Mouse (Mus musculus) liver, embryonic 14.5 days (tissue): Measurements from ENCODE around the gene Pum3.

ENCODE experiments used
- CTCF ChIP-seq: IDR thresholded peaks from 2 replicates; pipeline ENCODE4 v1.5.1; 2016; ENCODE audit warnings: antibody characterized with exemption, low read depth, control low read depth
- EP300 ChIP-seq: IDR thresholded peaks from 2 replicates; pipeline ENCODE4 v1.6.1; 2016; ENCODE audit warnings: antibody characterized with exemption, low read depth

- TF ChIP-seq CTCF (no peak), EP300 (no peak)
Observed at GRCm38 (mm10) chr19:27383266-27383665, 46.4 kb downstream of the Pum3 start.
